Mouse (Mus musculus) CD8-positive naive resting alpha-beta T cell, adult 2 months (primary cell): ENCODE results near the gene Cfap43.

Source experiments
- DNase-seq, 2 experiments: peaks; one replicate each; pipeline ENCODE4 v3.0.0; 2022; ENCODE audit warnings: low read depth in 2 of 2, low spot score in 2 of 2

The Cfap43 gene

GRCm38 (mm10) chr19:47719147-47719546, 199.9 kb downstream of the Cfap43 start:
- DNase-seq, result no peak

DNA sequence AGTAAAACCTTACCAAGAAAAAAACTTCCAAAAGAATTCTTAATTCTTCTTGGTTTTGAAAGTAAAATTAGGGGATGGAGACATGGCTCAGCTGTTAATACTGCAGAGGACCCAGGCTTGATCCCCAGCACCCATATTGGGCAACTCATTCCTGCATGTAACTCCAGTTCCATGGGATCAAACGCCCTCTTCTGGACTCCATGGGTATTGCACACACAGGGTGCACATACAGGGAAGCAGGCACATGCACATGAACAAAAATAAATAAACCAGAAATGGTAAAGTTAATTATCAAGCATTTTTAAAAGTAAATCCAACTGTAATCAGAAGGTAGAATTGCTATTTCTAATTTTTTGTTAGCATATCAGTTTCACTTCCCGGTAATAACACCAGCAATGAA, 202.9 kb downstream of the Cfap43 start:
- DNase-seq, result no peak

DNA sequence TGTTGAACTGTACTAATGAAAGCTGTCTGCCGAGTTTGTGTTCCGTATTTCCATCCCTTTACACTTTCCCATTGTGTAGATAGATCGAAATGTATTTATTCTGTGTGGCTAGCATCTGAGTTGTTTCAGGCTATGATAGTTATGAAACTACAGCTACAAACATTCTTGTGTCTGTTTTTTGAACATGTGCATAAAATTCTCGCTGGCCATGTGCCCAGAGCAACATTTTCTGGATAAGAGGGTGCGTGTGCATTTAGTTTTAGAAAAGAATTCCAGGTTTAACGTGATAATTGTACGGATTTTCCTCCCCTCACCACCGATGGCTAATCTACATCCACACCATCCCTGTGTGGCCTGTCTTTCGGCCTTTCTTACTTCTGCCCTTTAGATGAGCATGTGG, 205.6 kb downstream of the Cfap43 start:
- DNase-seq, result no peak

GRCm38 (mm10) chr19:47710376-47710775, 208.7 kb downstream of the Cfap43 start:
- DNase-seq, result no peak

DNA sequence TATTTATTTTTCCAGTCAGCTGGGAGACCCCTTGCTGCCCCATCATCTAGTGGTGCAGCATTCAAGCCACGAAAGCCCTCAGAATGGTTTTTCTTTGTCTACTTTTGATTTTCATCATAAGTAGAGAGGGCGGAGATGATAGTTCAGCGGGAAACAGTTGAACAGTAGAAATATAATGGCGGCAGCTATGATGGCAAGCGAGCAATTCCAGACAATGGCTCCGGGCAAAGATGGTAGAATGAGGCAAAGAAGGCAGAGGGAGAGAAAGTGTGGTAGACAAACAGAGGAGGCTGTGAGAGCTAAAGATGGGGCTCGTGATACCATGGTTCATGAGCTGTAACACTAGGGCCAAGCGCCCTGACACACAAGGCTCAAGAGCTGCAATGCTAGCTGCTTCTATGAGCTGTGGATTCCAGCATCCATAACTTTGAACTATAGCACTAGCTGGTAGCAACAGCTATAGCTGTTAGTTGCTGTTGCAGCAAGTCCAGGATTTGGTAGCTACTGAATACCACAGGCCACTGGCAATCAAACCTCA, 213.2 kb downstream of the Cfap43 start:
- no peak for DNase-seq

DNA sequence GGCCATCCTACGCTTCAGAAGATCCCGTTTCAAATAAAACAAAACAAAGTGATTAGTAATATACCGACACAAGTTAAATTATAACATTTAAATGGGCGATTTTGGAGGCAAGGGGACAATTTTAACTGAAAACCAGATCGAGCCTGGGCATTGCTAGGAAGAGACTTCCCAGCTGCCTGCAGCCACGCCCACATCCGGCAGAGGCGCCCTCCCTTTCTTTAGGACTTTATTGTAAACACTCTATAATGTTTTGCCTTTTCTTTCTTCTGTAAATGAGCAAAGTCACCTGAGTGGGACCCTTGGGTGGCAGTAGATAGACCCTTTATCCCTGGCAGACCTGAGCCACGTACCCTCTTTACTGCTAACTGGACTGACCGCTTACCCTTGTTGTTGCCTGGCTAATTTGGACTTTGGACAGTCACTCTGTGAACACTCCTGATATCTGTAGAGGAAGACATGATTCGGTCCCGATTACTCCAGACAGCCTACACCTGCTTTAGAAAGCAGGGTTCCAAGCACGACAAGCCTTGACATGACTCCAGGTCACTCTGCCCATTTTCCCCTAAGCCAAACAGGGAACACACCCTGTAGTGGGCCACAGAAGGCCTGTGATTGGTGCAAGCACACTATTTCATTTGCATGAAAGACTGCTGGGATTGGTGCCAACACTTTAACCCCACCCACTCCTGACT, 213.9 kb downstream of the Cfap43 start:
- DNase-seq, result no peak

DNA sequence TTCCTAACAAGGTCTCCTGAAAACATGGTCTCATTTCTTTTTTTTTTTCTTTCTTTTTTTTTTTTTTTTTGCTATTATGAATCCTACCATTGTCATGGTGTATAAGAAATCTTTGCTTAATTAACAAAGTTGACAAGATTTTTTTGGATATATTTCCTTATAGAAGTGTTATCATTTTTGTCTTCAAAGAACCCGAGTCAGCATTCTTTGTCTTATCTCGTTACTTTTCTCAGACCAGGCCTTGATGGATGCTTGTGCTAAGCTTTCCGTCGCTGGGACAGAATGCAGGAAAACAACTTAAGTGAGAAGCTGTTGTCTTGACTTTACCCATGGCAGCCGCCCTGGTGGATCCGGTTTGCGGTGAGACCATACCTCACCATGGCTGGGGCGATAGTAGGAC, 218.6 kb downstream of the Cfap43 start:
- DNase-seq, result no peak

DNA sequence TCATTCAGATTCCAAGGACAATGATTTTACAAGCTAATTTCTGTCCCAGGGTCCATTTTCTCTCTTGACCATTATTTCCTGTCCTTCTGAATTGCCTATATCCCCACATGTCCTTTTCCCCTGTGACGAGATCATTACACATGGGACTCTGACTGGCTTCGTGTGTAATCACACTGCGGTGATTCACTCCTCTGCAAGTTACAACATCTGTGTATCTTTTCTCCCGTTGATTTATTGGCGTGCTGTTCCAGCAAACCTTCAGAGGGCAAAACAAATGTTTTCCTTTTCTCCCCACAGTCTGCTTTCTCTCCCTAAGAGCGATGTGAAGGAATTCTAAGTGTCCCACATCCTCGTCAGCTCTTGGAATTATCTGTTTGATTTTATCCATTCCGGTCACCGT, 219.3 kb downstream of the Cfap43 start:
- no peak for DNase-seq

DNA sequence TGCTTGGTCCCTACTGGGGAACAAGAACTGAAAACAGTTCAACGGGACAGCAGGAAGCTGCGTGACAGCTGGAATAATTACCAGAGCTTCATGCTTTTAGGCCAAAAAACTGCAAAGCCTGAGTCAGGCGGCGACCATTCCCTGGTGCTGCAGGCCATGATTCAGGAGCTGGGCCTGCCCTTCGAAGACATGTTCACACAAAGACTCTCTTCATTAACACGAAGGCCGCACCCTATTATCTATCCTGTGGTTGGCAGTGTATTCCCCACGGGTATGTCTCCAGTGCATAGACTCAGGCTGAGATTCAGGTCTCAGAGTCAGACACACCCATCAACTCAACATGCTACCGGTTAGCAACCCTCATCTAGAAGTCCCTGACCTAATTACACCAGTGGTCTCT, 220.8 kb downstream of the Cfap43 start:
- DNase-seq, result no peak

GRCm38 (mm10) chr19:47697067-47697466, 222.0 kb downstream of the Cfap43 start:
- DNase-seq, result no peak

- no peak for DNase-seq
Observed at GRCm38 (mm10) chr19:47696411-47696810, 222.7 kb downstream of the Cfap43 start.

- DNase-seq, result no peak
Observed at GRCm38 (mm10) chr19:47695725-47696124, 223.4 kb downstream of the Cfap43 start.

DNA sequence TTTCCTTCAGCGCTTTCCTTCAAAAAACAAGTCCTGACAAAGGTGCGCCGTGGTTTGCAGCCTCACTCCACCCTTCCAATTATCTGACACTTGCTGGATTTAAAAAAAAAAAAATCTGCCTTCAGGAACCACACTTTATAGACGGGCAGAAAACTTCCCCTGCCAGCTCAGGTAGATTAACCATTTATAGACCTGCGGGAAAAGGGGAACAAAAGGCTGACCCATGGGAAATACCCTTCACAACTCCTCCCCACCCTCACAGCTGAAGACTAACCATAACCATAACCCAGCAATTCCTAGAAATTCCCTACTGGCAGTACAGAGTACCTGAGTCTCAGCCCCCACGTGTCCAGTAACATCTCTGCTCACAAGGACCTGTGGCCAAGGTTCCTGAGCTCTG, 227.1 kb downstream of the Cfap43 start, which contains the start of gene Col17a1:
Col17a1 (minus strand) TSS at position 101 of the 400 bp plus-strand sequence.
- no peak for DNase-seq

DNA sequence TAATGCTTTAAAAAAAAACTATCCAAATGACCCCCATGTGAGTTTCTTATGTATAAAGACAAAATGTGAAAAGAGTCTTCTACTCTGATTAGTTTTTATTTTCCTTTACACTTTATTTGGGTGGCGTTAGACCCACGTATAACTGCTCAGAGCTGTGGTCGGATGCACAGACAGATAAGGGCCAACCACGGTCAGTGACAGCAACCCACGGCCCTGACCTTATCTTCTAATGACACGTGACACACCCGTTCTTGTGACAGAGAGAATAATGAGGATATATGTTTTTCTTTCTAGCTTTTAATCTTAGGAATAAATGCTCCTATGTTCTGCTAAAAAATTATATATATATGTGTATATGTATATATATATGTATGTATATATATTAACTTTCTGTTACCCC, 229.5 kb downstream of the Cfap43 start:
- no peak for DNase-seq
